Mouse (Mus musculus): ENCODE measurements around the gene Cers5. TPM values are rescaled to one million over a fixed set of nuclear protein-coding genes. Genes with fewer than 3 reads are reported as not detected.
"Not testable (repeated sequence)": the region's sequence is repeated elsewhere in the genome, so short reads cannot be mapped to it uniquely, and the experiment has no call there.

Gene Cers5
- polyA plus RNA-seq, 1 experiment from 2014 or later, result 30.6 TPM

DNA sequence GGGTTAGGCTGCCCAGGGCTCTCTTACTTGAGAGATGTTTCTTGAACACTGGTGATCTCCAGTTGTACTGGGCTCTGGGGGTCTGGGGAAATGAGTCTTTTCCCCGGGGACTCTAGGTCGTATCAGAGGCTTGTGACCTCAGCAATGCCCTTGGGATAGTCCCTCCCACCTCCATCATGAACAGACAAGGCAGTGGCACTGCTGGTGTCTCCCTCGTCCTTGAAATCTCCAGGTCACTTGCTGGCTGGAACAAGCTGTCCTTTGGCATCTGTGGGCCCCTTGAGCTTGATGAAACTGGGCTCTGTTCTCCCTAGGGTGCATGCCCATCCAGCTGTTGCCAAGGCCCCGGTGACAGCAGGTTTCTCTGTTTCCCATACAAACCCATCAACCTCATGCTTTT is 58.5 kb downstream of the Cers5 start:
- WGBS (ENCODE audit: missing documents), result 87% methylated on average over 4 of the region's 4 CpGs
- Histone ChIP-seq H3K79me2 (ENCODE audit: inconsistent target) (no peaks in the 10 kb centered on the region), H3K4me3 (ENCODE audit: inconsistent target) (no peak overlapping the region), H3K27ac (no peak overlapping the region), H3K36me3 (ENCODE audit: inconsistent target) (peaks cover 35% of the 10 kb centered on the region)

DNA sequence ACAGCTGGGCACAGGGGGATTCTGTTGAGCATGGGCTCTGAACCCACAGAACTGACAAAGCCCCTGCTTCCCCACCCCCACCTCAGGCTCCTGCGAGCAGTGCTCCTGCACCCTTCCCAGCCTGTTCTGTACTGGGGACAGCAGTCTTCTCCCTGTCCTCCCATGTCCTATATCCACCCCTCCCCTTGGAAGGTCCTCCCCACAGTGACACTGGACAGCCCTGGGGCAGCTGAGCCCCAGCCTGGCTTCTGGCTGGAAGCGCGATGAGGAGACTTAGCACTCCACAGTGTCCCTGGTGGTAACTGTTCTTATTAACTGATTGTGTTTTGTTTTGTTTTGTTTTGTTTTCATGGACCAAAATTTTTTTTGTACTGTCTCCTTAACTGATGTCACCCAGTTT is 59.1 kb downstream of the Cers5 start:
- H3K27ac ChIP-seq, result no peak overlapping the region
- no peaks in the 10 kb centered on the region for H3K79me2 ChIP-seq (ENCODE audit: inconsistent target)
- no peak overlapping the region for H3K4me3 ChIP-seq (ENCODE audit: inconsistent target)
- 98% methylated on average over 3 of the region's 3 CpGs for WGBS (ENCODE audit: missing documents)
- peaks cover 41% of the 10 kb centered on the region for H3K36me3 ChIP-seq (ENCODE audit: inconsistent target)

DNA sequence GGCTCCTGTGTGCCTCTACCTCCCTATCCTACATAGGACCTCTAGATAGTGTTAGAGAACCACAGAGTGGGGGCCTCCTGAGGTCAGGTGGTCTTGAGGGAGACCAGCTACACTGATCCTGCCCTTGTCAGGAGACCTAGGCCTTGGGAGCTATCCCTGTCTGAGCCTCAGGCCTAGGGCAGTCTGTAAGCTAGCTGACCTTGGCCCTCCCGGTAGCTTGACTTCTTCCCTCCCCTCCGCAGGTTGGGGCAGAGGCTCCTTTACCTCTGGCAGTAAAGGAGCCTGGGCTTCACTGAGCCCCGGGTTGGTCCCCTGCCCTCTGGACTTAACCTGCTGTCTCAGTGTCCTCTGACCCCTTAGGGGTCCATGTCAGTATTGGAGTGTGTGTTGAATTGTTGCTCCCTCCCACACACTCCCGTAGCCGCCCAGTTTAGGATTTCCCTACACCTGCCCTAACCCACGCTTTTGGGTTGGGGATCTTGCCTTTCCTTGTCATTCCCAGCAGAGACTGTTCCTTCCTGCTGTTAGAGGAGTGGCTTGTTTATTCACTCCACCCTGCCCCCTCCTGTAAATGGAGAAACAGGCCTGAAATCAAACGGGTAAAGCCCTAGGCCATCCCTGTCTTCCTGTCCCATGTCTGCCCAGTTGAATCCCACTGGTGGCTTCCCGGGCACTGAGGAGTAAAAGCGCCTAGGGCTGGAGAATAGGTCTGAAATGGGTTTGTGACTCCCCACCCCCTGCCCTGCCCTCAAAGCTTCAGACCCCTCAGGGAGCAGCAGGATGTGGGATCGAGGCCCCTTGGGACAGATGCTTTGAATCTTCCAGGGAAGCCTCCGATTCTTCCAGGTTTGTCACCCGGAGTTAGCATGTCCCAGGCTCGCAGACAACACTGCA is 59.8 kb downstream of the Cers5 start:
- WGBS (ENCODE audit: missing documents), result 94% methylated on average over 13 of the region's 13 CpGs
- Histone ChIP-seq H3K79me2 (ENCODE audit: inconsistent target) (no peaks in the 10 kb centered on the region), H3K36me3 (ENCODE audit: inconsistent target) (peaks cover 44% of the 10 kb centered on the region), H3K4me3 (ENCODE audit: inconsistent target) (no peak overlapping the region), H3K27ac (no peak overlapping the region)

DNA sequence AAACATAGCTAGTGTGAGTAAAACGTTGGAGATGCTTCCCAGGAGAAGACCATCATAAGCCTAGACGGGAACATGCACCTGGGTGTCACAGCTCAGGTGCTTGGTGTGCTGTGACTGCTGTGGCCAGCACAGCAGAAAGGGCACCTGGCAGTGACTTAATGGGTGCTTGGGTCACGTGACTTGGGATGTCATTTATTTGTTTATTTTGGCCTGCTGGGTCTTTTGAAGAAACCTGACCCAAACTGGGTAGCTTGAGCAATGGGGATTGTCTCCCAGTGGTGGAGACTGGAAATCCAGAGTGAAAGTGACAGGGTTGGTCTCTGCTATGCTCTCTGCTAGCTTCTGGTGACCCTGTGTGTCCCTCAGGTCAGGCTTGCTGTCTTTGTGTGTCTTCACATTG is 61.2 kb downstream of the Cers5 start:
- H3K4me3 ChIP-seq (ENCODE audit: inconsistent target), result no peak overlapping the region
- H3K27ac ChIP-seq, result no peak overlapping the region
- H3K79me2 ChIP-seq (ENCODE audit: inconsistent target), result no peaks in the 10 kb centered on the region
- H3K36me3 ChIP-seq (ENCODE audit: inconsistent target), result peaks cover 56% of the 10 kb centered on the region
- 90% methylated on average over 3 of the region's 3 CpGs for WGBS (ENCODE audit: missing documents)

DNA sequence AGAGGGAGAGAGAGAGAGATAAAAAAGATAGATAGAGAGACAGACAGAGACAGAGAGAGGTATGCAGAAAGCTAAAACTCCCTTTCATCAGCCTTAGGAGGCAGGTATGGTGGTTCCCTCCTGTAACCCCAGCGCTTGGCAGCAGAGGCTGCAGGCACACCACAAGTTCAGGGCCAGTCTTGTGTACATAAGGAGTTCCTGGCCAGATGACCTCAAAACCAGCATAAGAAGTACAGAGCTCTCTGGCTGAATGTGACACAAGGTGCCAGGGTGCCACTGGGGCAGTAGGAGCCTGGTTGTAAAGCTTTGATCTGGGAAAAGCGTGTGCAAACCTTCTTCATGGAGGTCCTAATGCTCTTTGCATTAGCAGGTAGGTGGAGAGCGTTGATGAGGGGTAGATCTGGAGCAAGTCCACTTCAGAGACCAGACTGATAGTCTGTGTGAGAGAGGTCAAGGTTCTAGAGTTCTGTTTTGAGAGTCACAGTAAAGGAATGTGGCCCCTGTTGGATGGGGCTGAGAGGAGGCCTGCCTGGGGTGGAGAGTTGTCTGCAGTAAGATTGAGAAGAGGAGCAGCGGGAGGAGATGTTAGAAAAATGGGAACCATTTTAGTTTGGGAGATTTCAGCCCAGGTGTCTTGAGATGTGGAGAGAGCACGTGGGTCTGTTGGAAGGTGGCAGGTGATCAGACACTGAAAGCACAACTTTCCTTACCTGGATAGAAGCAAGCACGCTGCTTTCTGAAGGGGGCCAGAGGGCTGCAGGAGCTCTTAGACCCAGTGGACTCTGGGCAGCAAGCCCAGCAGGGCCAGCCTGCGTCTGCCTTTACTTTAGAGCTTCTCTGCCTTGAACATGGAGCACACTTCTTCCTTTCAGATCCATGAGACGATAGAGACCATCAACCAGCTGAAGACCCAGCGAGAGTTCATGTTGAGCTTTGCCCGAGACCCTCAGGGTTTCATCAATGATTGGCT is 62.2 kb downstream of the Cers5 start:
- WGBS (ENCODE audit: missing documents), result 95% methylated on average over 10 of the region's 10 CpGs
- Histone ChIP-seq H3K4me3 (ENCODE audit: inconsistent target) (no peak overlapping the region), H3K79me2 (ENCODE audit: inconsistent target) (no peaks in the 10 kb centered on the region), H3K36me3 (ENCODE audit: inconsistent target) (peaks cover 56% of the 10 kb centered on the region), H3K27ac (no peak overlapping the region)

DNA sequence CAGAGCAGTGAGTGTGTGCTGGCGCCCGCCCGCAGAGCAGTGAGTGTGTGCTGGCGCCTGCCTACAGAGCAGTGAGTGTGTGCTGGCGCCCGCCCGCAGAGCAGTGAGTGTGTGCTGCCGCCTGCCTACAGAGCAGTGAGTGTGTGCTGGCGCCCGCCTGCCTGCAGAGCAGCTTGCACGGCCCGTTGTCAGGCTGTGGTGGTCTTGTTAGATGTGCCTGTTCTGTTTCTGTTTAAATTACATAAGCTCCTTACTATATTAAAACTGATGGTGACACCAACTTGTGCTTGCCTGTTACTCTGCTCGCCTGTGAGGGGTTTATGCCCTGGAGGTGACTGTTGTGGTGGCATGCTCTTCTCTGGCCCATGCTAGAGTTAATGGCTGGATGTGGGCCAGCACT is 64.5 kb downstream of the Cers5 start:
- Histone ChIP-seq H3K79me2 (ENCODE audit: inconsistent target) (no peaks in the 10 kb centered on the region), H3K4me3 (ENCODE audit: inconsistent target) (no peak overlapping the region), H3K36me3 (ENCODE audit: inconsistent target) (peaks cover 62% of the 10 kb centered on the region), H3K27ac (no peak overlapping the region)
- WGBS (ENCODE audit: missing documents), result 97% methylated on average over 10 of the region's 13 CpGs

DNA sequence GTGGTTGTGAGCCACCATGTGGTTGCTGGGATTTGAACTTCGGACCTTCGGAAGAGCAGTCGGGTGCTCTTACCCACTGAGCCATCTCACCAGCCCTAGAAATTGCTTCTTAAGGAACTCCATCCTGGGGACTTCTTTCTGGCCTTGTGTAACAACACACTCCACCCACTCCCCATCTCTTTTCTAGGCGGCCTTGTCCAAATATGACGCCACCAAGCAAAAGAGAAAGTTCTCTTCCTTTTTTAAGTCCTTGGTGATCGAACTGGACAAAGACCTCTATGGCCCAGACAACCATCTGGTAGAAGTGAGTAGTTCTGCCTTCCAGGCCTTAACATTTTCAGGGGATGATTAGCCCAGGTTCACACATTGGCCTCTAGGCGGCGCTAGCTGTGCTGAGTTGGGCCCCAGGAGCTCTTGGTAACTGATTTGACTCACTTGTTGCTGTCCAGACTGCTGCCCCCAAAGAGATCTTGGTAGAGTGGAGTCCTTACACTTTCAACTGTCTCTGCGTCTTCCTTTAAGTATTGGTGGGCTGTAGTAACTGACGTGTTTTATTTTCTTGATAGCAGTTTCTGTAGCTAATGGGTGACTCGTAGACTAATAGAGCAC is 67.1 kb downstream of the Cers5 start, which contains the start of gene Gm17349:
Gene Gm17349 (minus strand): TSS at position 51 of the 609 bp plus-strand sequence.
- H3K79me2 ChIP-seq (ENCODE audit: inconsistent target), result no peaks in the 10 kb centered on the region; the same call in 1 of the 2 replicates
- H3K27ac ChIP-seq, result no peak within 1 kb of the TSS
- peaks cover 39% of the 10 kb centered on the region for H3K36me3 ChIP-seq (ENCODE audit: inconsistent target)
- H3K4me3 ChIP-seq (ENCODE audit: inconsistent target), result no peak within 1 kb of the TSS
- 63% methylated on average over 8 of the region's 11 CpGs for WGBS (ENCODE audit: missing documents)

DNA sequence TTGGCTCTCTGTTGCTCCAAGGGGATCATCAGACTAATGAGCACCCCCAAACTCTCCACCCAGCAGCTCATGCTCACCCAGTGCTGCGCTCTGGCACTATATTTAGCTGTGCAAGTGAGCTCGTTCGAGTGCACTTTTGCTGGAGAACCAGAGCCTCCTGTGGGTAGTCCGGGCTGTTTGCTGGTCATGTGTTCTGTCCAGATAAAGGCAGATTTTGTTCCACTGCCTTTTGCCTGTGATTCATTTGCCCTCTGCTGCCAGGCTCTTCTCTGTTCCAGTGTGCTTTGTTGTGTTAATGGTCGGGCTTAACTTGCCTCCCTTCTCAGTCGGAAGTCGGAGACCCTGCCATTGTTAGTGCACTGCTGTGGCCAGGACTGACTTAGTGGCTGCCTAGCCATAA is 67.8 kb downstream of the Cers5 start:
- H3K27ac ChIP-seq, result no peak overlapping the region
- H3K79me2 ChIP-seq (ENCODE audit: inconsistent target), result no peaks in the 10 kb centered on the region; the same call in 1 of the 2 replicates
- WGBS (ENCODE audit: missing documents), result 88% methylated on average over 7 of the region's 7 CpGs
- H3K36me3 ChIP-seq (ENCODE audit: inconsistent target), result peaks cover 34% of the 10 kb centered on the region
- no peak overlapping the region for H3K4me3 ChIP-seq (ENCODE audit: inconsistent target)

DNA sequence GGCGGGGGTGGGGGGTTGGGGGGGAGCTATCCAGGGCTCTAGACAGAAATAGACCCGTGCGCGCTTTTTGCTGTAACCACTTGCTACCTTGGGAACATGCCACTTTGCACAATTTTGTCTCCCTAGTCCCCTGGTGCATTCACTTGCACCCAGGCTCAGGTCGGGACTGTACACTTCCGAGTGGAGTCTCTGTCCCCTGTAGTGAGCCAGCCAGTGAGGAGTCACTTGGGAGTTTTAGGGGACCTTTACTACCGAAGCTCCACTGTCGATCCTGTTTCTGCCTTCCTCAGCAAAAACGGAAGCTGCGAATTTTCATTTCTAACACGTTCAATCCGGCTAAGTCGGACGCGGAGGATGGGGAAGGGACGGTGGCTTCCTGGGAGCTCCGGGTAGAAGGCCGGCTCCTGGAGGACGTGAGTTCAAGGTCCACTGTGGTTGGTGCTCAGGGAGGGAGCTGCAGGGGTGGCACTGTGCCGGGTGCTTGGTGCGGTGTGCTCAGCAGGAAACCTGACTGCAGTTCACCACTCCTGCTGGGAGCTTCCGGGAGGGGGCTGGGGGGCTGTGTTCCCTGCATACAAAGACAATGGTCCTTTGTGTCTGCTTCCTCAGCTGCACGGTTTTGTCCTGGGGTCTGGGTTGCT is 68.5 kb downstream of the Cers5 start:
- Histone ChIP-seq H3K36me3 (ENCODE audit: inconsistent target) (peaks cover 27% of the 10 kb centered on the region), H3K79me2 (ENCODE audit: inconsistent target) (no peaks in the 10 kb centered on the region; the same call in 1 of the 2 replicates), H3K27ac (no peak overlapping the region), H3K4me3 (ENCODE audit: inconsistent target) (no peak overlapping the region)
- WGBS (ENCODE audit: missing documents), result 88% methylated on average over 23 of the region's 23 CpGs

DNA sequence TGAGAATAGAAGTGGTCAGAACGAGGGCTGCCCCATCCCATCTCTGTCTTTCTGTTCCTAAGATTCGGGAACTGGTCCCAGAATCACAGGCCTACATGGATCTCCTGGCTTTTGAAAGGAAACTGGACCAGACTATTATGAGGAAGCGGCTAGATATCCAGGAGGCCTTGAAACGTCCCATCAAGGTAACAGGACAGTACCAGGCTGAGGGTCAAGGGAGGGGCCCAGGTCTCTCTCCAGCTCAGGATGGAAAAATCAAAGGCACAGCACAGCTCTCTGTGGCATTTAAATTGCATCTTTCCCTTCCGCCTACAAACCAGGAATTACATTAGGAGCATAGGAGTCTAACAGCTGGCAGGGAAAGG is 69.0 kb downstream of the Cers5 start:
- Histone ChIP-seq H3K79me2 (ENCODE audit: inconsistent target) (no peaks in the 10 kb centered on the region; the same call in 1 of the 2 replicates), H3K4me3 (ENCODE audit: inconsistent target) (no peak overlapping the region), H3K27ac (no peak overlapping the region), H3K36me3 (ENCODE audit: inconsistent target) (peaks cover 22% of the 10 kb centered on the region)
- 96% methylated on average over 5 of the region's 5 CpGs for WGBS (ENCODE audit: missing documents)

DNA sequence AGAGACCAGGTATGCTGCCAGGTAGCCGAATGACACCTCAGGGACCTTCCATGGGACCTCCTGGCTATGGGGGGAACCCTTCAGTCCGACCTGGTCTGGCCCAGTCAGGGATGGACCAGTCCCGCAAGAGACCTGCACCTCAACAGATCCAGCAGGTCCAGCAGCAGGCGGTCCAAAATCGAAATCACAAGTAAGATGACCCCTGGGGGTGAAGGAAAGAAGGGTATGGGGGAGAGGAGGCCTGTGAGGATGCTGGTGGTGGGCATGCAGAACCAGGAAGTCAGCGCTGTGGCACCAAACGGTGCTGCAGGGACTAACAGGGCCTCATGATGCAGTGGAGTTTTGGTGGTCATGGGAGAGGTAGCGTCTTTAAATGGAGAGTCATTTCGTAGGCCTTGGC is 69.6 kb downstream of the Cers5 start:
- WGBS (ENCODE audit: missing documents), result 93% methylated on average over 9 of the region's 9 CpGs
- Histone ChIP-seq H3K79me2 (ENCODE audit: inconsistent target) (no peaks in the 10 kb centered on the region; the same call in 1 of the 2 replicates), H3K4me3 (ENCODE audit: inconsistent target) (no peak overlapping the region; the same call in 1 of the 2 replicates)

DNA sequence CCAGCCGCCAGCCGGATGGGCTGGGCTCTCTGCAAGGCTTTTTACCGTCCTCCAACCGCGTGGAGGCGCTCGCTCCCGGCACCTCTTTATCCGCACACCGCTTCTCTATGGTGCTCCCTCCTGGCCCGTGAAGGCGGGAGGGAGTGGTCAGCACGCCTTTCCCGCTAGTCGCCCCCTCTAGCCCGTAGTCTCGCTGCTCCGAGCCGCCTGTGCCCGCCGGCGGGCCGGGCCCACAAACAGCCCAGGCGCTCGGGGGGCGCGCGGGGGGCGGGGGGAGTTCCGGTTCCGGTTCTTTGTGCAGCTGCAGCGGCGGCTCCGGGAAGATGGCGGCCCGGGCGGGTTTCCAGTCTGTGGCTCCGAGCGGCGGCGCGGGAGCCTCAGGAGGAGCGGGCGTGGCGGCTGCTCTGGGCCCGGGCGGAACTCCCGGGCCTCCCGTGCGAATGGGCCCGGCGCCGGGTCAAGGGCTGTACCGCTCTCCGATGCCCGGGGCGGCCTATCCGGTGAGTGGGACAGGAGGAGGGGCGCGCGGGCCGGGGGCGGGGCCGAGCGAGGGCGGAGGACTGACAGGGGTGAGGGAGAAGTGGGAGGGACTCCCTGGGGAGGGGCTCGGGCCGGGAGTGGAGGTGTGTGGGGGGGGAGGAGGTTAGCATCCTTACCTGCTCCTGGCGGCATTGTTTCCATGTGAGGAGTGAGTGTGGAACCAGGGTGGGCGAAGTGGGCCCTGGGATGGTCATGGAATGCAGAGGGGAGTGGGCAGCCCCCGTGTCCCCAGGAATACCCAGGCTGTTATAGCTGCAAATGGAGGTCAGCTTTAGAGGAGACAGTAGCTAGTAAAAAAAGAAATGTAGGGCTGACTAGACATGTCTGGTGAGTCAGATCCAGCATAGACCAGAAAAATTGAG is 70.4 kb downstream of the Cers5 start, which contains the start of gene Smarcd1:
Gene Smarcd1 (plus strand): TSS at position 131 of the 902 bp plus-strand sequence.
- H3K4me3 ChIP-seq (ENCODE audit: inconsistent target), result peak within 1 kb of the TSS; percentile 53
- no peak within 1 kb of the TSS for H3K27ac ChIP-seq
- H3K36me3 ChIP-seq (ENCODE audit: inconsistent target), result peaks cover 14% of the 10 kb centered on the region
- WGBS (ENCODE audit: missing documents), result 2% methylated on average over 46 of the region's 71 CpGs
- no peaks in the 10 kb centered on the region; the same call in 1 of the 2 replicates for H3K79me2 ChIP-seq (ENCODE audit: inconsistent target)

More for the DNA sequence above, 69.6 kb downstream of the Cers5 start:
- no peak overlapping the region for H3K27ac ChIP-seq
- H3K36me3 ChIP-seq (ENCODE audit: inconsistent target), result peaks cover 18% of the 10 kb centered on the region

DNA sequence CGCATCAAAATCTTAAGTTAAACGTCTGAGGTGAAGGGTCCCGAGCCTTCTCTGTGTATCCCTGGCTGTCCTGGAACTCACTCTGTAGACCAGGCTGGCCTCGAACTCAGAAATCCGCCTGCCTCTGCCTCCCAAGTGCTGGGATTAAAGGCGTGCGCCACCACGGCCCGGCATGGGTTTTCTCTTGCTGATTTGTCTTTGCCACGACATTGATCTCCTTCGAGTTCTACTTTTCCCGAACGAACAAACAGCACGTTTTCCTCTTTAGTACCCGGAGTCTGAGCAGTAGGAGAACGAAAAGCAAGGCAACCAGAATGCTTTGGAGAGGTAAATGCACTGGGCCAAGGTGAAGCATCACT is 71.1 kb downstream of the Cers5 start:
- H3K36me3 ChIP-seq (ENCODE audit: inconsistent target); H3K27ac ChIP-seq; H3K79me2 ChIP-seq (ENCODE audit: inconsistent target): not testable (repeated sequence)
- peak overlapping the region; percentile 28 for H3K4me3 ChIP-seq (ENCODE audit: inconsistent target)
- 32% methylated on average over 14 of the region's 16 CpGs for WGBS (ENCODE audit: missing documents)

Data from macrophage (primary cell).